Mouse (Mus musculus): ENCODE measurements around the gene Klk1b11. TPM values are rescaled to one million over a fixed set of nuclear protein-coding genes. Genes with fewer than 3 reads are reported as not detected.
"Not testable (repeated sequence)": the region's sequence is repeated elsewhere in the genome, so short reads cannot be mapped to it uniquely, and the experiment has no call there.

Klk1b11 gene
- polyA plus RNA-seq, 1 experiment from 2014 or later: not detected

- Histone ChIP-seq H3K4me1 (ENCODE audit: control insufficient read depth, low read depth, low read length) (no peaks in the 10 kb centered on the region), H3K27me3 (ENCODE audit: control insufficient read depth, insufficient read depth, low read depth, low read length) (no peaks in the 10 kb centered on the region), H3K9me3 (replicated peaks; ENCODE audit: control insufficient read depth, low read length) (no peaks in the 10 kb centered on the region), H3K4me2 (ENCODE audit: low read depth, low read length) (no peak overlapping the region), H3K27ac (ENCODE audit: low read length) (no peak overlapping the region), H3K4me3 (ENCODE audit: low read depth, low read length) (no peak overlapping the region), H3K9ac (ENCODE audit: low read depth, low read length) (no peak overlapping the region), H3K36me3 (ENCODE audit: control insufficient read depth, insufficient read depth) (no peaks in the 10 kb centered on the region)
- ATAC-seq (ENCODE audit: low read depth): no peak
Measured at GRCm38 (mm10) chr7:44004847-44005246, 9.2 kb downstream of the Klk1b11 start.

DNA sequence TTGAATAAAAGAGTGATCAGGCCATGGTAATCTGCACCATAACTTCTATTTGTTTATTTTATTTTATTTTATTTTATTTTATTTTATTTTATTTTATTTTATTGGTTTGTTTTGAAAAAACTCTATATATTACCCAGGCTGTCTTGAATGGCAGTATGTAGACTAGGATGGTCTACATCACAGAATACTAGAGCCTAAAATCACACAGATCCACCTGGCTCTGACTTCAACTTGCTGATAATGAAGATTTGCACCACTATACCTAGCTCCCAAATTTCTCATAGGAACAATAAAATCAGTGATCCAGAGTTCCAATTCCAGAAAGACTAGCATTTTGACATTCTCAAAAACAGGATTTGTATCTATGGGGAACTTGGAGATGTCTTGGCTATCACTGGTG, 16.2 kb downstream of the Klk1b11 start, which contains the start of gene Klk1b26:
TSS of gene Klk1b26 (plus strand) at position 301 of the 400 bp plus-strand sequence.
- H3K4me1 ChIP-seq (ENCODE audit: control insufficient read depth, low read depth, low read length); H3K9ac ChIP-seq (ENCODE audit: low read depth, low read length); H3K4me3 ChIP-seq (ENCODE audit: low read depth, low read length); ATAC-seq (ENCODE audit: low read depth); H3K36me3 ChIP-seq (ENCODE audit: control insufficient read depth, insufficient read depth); H3K27me3 ChIP-seq (ENCODE audit: control insufficient read depth, insufficient read depth, low read depth, low read length); H3K27ac ChIP-seq (ENCODE audit: low read length); H3K9me3 ChIP-seq (replicated peaks; ENCODE audit: control insufficient read depth, low read length); H3K4me2 ChIP-seq (ENCODE audit: low read depth, low read length): not testable (repeated sequence)

GRCm38 (mm10) chr7:44014666-44015065, 19.0 kb downstream of the Klk1b11 start:
- WGBS (ENCODE audit: insufficient replicate concordance): 68% methylated on average over 6 of the region's 6 CpGs
- H3K9ac ChIP-seq (ENCODE audit: low read depth, low read length); H3K9me3 ChIP-seq (replicated peaks; ENCODE audit: control insufficient read depth, low read length); H3K4me3 ChIP-seq (ENCODE audit: low read depth, low read length); H3K27me3 ChIP-seq (ENCODE audit: control insufficient read depth, insufficient read depth, low read depth, low read length); H3K4me1 ChIP-seq (ENCODE audit: control insufficient read depth, low read depth, low read length); H3K27ac ChIP-seq (ENCODE audit: low read length); H3K4me2 ChIP-seq (ENCODE audit: low read depth, low read length); H3K36me3 ChIP-seq (ENCODE audit: control insufficient read depth, insufficient read depth); ATAC-seq (ENCODE audit: low read depth): not testable (repeated sequence)

- no peaks in the 10 kb centered on the region for H3K4me1 ChIP-seq (ENCODE audit: control insufficient read depth, low read depth, low read length)
- no peaks in the 10 kb centered on the region for H3K36me3 ChIP-seq (ENCODE audit: control insufficient read depth, insufficient read depth)
- no peak for ATAC-seq (ENCODE audit: low read depth)
- no peaks in the 10 kb centered on the region for H3K27me3 ChIP-seq (ENCODE audit: control insufficient read depth, insufficient read depth, low read depth, low read length)
- H3K4me2 ChIP-seq (ENCODE audit: low read depth, low read length): no peak overlapping the region
- H3K9me3 ChIP-seq (replicated peaks; ENCODE audit: control insufficient read depth, low read length): no peaks in the 10 kb centered on the region
- 64% methylated on average over 5 of the region's 5 CpGs for WGBS (ENCODE audit: insufficient replicate concordance)
- no peak overlapping the region for H3K9ac ChIP-seq (ENCODE audit: low read depth, low read length)
- H3K4me3 ChIP-seq (ENCODE audit: low read depth, low read length): no peak overlapping the region
- no peak overlapping the region for H3K27ac ChIP-seq (ENCODE audit: low read length)
Measured at GRCm38 (mm10) chr7:44015071-44015470, 19.4 kb downstream of the Klk1b11 start.

Other genes starting within 250 kb of the Klk1b11 start
- not detected in 2 replicates for gene Klk12, start 227.0 kb upstream of the Klk1b11 start, polyA plus RNA-seq (2015; fragmentation: Nextera tagmentation; extraction: Ambion mirVana)
- gene Klk11, start 221.3 kb upstream of the Klk1b11 start, polyA plus RNA-seq (2015; fragmentation: Nextera tagmentation; extraction: Ambion mirVana): not detected in 2 replicates
- gene Klk10, start 214.8 kb upstream of the Klk1b11 start, polyA plus RNA-seq (2015; fragmentation: Nextera tagmentation; extraction: Ambion mirVana): not detected in 2 replicates
- gene Klk9, start 204.0 kb upstream of the Klk1b11 start, polyA plus RNA-seq (2015; fragmentation: Nextera tagmentation; extraction: Ambion mirVana): not detected in 2 replicates
- gene Klk8, start 198.3 kb upstream of the Klk1b11 start, polyA plus RNA-seq (2015; fragmentation: Nextera tagmentation; extraction: Ambion mirVana): 4.3 and 5.1 TPM in 2 replicates
- not detected in 2 replicates for gene Klk7, start 184.6 kb upstream of the Klk1b11 start, polyA plus RNA-seq (2015; fragmentation: Nextera tagmentation; extraction: Ambion mirVana)
- not detected in 2 replicates for gene Klk6, start 171.4 kb upstream of the Klk1b11 start, polyA plus RNA-seq (2015; fragmentation: Nextera tagmentation; extraction: Ambion mirVana)
- not detected in 2 replicates for gene Klk5, start 153.9 kb upstream of the Klk1b11 start, polyA plus RNA-seq (2015; fragmentation: Nextera tagmentation; extraction: Ambion mirVana)
- not detected in 2 replicates for gene Klk4, start 114.7 kb upstream of the Klk1b11 start, polyA plus RNA-seq (2015; fragmentation: Nextera tagmentation; extraction: Ambion mirVana)
- gene Klk15, start 62.1 kb upstream of the Klk1b11 start, polyA plus RNA-seq (2015; fragmentation: Nextera tagmentation; extraction: Ambion mirVana): not detected in 2 replicates
- not detected in 2 replicates for gene Klk1b8, start 45.2 kb upstream of the Klk1b11 start, polyA plus RNA-seq (2015; fragmentation: Nextera tagmentation; extraction: Ambion mirVana)
- not detected in 2 replicates for gene Klk1b1, start 29.1 kb upstream of the Klk1b11 start, polyA plus RNA-seq (2015; fragmentation: Nextera tagmentation; extraction: Ambion mirVana)
- gene Klk1b9, start 19.8 kb upstream of the Klk1b11 start, polyA plus RNA-seq (2015; fragmentation: Nextera tagmentation; extraction: Ambion mirVana): not detected in 2 replicates
- gene Klk1b26, start 16.3 kb downstream of the Klk1b11 start, polyA plus RNA-seq (2015; fragmentation: Nextera tagmentation; extraction: Ambion mirVana): 0.26 TPM in 1 of 2 replicates, not detected in the other
- not detected in 2 replicates for gene Klk1b27, start 56.4 kb downstream of the Klk1b11 start, polyA plus RNA-seq (2015; fragmentation: Nextera tagmentation; extraction: Ambion mirVana)
- not detected in 2 replicates for gene Klk1b21, start 106.5 kb downstream of the Klk1b11 start, polyA plus RNA-seq (2015; fragmentation: Nextera tagmentation; extraction: Ambion mirVana)
- gene Klk1b22, start 116.8 kb downstream of the Klk1b11 start, polyA plus RNA-seq (2015; fragmentation: Nextera tagmentation; extraction: Ambion mirVana): not detected in 2 replicates
- gene Klk1b16, start 140.9 kb downstream of the Klk1b11 start, polyA plus RNA-seq (2015; fragmentation: Nextera tagmentation; extraction: Ambion mirVana): 0.06 TPM in 1 of 2 replicates, not detected in the other
- not detected in 2 replicates for gene Klk1b24, start 192.4 kb downstream of the Klk1b11 start, polyA plus RNA-seq (2015; fragmentation: Nextera tagmentation; extraction: Ambion mirVana)
- gene Klk1b3, start 202.3 kb downstream of the Klk1b11 start, polyA plus RNA-seq (2015; fragmentation: Nextera tagmentation; extraction: Ambion mirVana): not detected in 2 replicates
- 0.11 TPM in 1 of 2 replicates, not detected in the other for gene Klk1b4, start 211.6 kb downstream of the Klk1b11 start, polyA plus RNA-seq (2015; fragmentation: Nextera tagmentation; extraction: Ambion mirVana)
- gene Klk1b5, start 220.1 kb downstream of the Klk1b11 start, polyA plus RNA-seq (2015; fragmentation: Nextera tagmentation; extraction: Ambion mirVana): not detected in 2 replicates
- gene Klk1, start 229.5 kb downstream of the Klk1b11 start, polyA plus RNA-seq (2015; fragmentation: Nextera tagmentation; extraction: Ambion mirVana): 1.1 TPM in 1 of 2 replicates, not detected in the other
- not detected in 2 replicates for gene Gm36864, start 240.3 kb downstream of the Klk1b11 start, polyA plus RNA-seq (2015; fragmentation: Nextera tagmentation; extraction: Ambion mirVana)

Data from liver, embryonic 16.5 days (tissue).